In genomic region chr16:44391877-44392548, GRCm38 (mm10) we compare ENCODE assay signal across 8 mouse cellular contexts. TPM values are rescaled to one million over a fixed set of nuclear protein-coding genes. Genes with fewer than 3 reads are reported as not detected.
A peak's percentile ranks its signal among the peaks of the same experiment; 100 is the strongest.
DNase-seq lines count a peak whose midpoint lies in the region.

No protein-coding gene starts in this region.

- DNase-seq in gastrocnemius, postnatal 10 days, result peak; percentile 31
- DNase-seq in gastrocnemius, postnatal 25 days, result no peak
- peak; percentile 69 for DNase-seq in adipocyte (ENCODE audit: low spot score)
- peak; percentile 74 for DNase-seq in embryo, embryonic 10.5 days (ENCODE audit: low spot score)
- peak; percentile 54 for DNase-seq in heart, postnatal 4 days
- DNase-seq in layer of hippocampus, postnatal 14 days (ENCODE audit: low spot score in 2 of 2), result peak; percentile 34 to 66
- peak; percentile 46 to 59 for DNase-seq in lung, postnatal 4 days
- peak; percentile 58 for DNase-seq in right cerebral cortex, postnatal 4 days

RNA-seq across cellular contexts. Expression of gene Cfap44, which starts 2.6 kb away (rescaled TPM):
- under 1 TPM in 1 of 2 experiments, not detected in 1; 0.42 TPM for total RNA-seq in gastrocnemius, postnatal 10 days (2021)
- not detected for total RNA-seq in gastrocnemius, postnatal 25 days (2021)
- total RNA-seq in heart, postnatal 4 days (2021), result not detected
- total RNA-seq in layer of hippocampus, postnatal 14 days (2021), result 10 to 100 TPM in 1 of 2 experiments, 1 to 10 TPM in 1; 8.4 to 10.8 TPM

RNA-seq across cellular contexts. Expression of gene Spice1, which starts 45.1 kb away (rescaled TPM):
- 1 to 10 TPM; 7.4 to 9.3 TPM for total RNA-seq in gastrocnemius, postnatal 10 days (2021)
- 1 to 10 TPM; 4.4 to 4.9 TPM for total RNA-seq in gastrocnemius, postnatal 25 days (2021)
- 10 to 100 TPM in 1 of 2 experiments, 1 to 10 TPM in 1; 9.6 to 10.8 TPM for total RNA-seq in heart, postnatal 4 days (2021)
- total RNA-seq in layer of hippocampus, postnatal 14 days (2021), result 10 to 100 TPM; 15.1 to 16.7 TPM

RNA-seq across cellular contexts. Expression of gene Sidt1, which starts 59.0 kb away (rescaled TPM):
- total RNA-seq in gastrocnemius, postnatal 10 days (2021), result under 1 TPM; 0.09 to 0.34 TPM
- under 1 TPM; 0.18 to 0.40 TPM for total RNA-seq in gastrocnemius, postnatal 25 days (2021)
- total RNA-seq in heart, postnatal 4 days (2021), result under 1 TPM; 0.21 to 0.25 TPM
- 10 to 100 TPM; 37.3 to 44.4 TPM for total RNA-seq in layer of hippocampus, postnatal 14 days (2021)

Comparison
In these comparisons a context has a peak if more than half of its experiments do, and no peak if none do; other contexts are left out.
1. RNA of gene Cfap44, which starts 2.6 kb away (total RNA-seq): 8.4 to 10.8 TPM in layer of hippocampus, postnatal 14 days; 0.42 TPM in gastrocnemius, postnatal 10 days, not detected in heart, postnatal 4 days and not detected in gastrocnemius, postnatal 25 days; every median in the first group is over 4 times any median in the second.
2. RNA of gene Sidt1, which starts 59.0 kb away (total RNA-seq): 37.3 to 44.4 TPM in layer of hippocampus, postnatal 14 days; 0.18 to 0.40 TPM in gastrocnemius, postnatal 25 days, 0.09 to 0.34 TPM in gastrocnemius, postnatal 10 days and 0.21 to 0.25 TPM in heart, postnatal 4 days; every median in the first group is over 10 times any median in the second.